Mouse (Mus musculus) spleen, adult 12 weeks (tissue): ENCODE measurements around the gene Tk2.

ENCODE experiments used
- DNase-seq: peaks from one replicate; pipeline ENCODE4 v3.0.0; 2022; ENCODE audit warnings: low spot score

Gene Tk2

GRCm38 (mm10) chr8:104219806-104220205 lies 28.6 kb downstream of the Tk2 start:
- DNase-seq = peak; percentile 30

GRCm38 (mm10) chr8:104219079-104219478 lies 29.3 kb downstream of the Tk2 start:
- DNase-seq = peak; percentile 39

GRCm38 (mm10) chr8:104217601-104218000 lies 30.8 kb downstream of the Tk2 start:
- DNase-seq = no peak

- no peak for DNase-seq
Measured at GRCm38 (mm10) chr8:104205292-104205691, 43.1 kb downstream of the Tk2 start.

- DNase-seq = no peak
Measured at GRCm38 (mm10) chr8:104202320-104202719, 46.0 kb downstream of the Tk2 start.

GRCm38 (mm10) chr8:104201622-104202021 lies 46.7 kb downstream of the Tk2 start:
- DNase-seq = no peak

GRCm38 (mm10) chr8:104199802-104200201 lies 48.6 kb downstream of the Tk2 start:
- no peak for DNase-seq

- DNase-seq = no peak
Measured at GRCm38 (mm10) chr8:104191496-104191895, 56.9 kb downstream of the Tk2 start.

- DNase-seq = no peak
Measured at GRCm38 (mm10) chr8:104190777-104191468, 57.4 kb downstream of the Tk2 start.

GRCm38 (mm10) chr8:104188459-104188858 lies 59.9 kb downstream of the Tk2 start:
- no peak for DNase-seq

- no peak for DNase-seq
Measured at GRCm38 (mm10) chr8:104187622-104188021, 60.7 kb downstream of the Tk2 start.

GRCm38 (mm10) chr8:104186827-104187226 lies 61.5 kb downstream of the Tk2 start:
- DNase-seq = no peak

- DNase-seq = no peak
Measured at GRCm38 (mm10) chr8:104184905-104185304, 63.5 kb downstream of the Tk2 start.

- no peak for DNase-seq
Measured at GRCm38 (mm10) chr8:104177054-104177453, 71.3 kb downstream of the Tk2 start.
